Mouse (Mus musculus) midbrain, embryonic 14.5 days (tissue): Measurements from ENCODE around the gene Itga3. TPM values are rescaled to one million over a fixed set of nuclear protein-coding genes. Genes with fewer than 3 reads are reported as not detected.

Source experiments
- ATAC-seq: fragments of 200-750 bp; cut with Nextera tagmentation; 2 replicates; pipeline ENCODE4 v1.8.0; 2017; ENCODE audit warnings: moderate number of reproducible peaks, moderate library complexity; ENCODE audit not compliant: low FRiP score, low TSS enrichment
- DNase-seq: peaks from one replicate; pipeline ENCODE4 v3.0.0-alpha.2; 2015
- H3K27ac ChIP-seq: fragments of 300-500 bp; sonication (generic); replicated peaks from 2 replicates; pipeline ENCODE4 v1.5.1; 2014; ENCODE audit warnings: mild to moderate bottlenecking, low read depth, low read length, moderate library complexity
- H3K27me3 ChIP-seq: fragments of 300-500 bp; sonication (generic); 2 replicates; pipeline ENCODE4 v1.6.1; 2014; ENCODE audit warnings: low read length, control low read depth, mixed read lengths; ENCODE audit not compliant: control insufficient read depth, insufficient read depth
- H3K36me3 ChIP-seq: fragments of 300-500 bp; sonication (generic); 2 replicates; pipeline ENCODE4 v1.6.1; 2014; ENCODE audit warnings: low read length, control low read depth; ENCODE audit not compliant: control insufficient read depth, insufficient read depth
- H3K4me1 ChIP-seq: fragments of 300-500 bp; sonication (generic); 2 replicates; pipeline ENCODE4 v1.6.1; 2014; ENCODE audit warnings: mild to moderate bottlenecking, antibody characterized with exemption, low read length, control low read depth; ENCODE audit not compliant: control insufficient read depth, insufficient read depth
- H3K4me2 ChIP-seq: fragments of 300-500 bp; sonication (generic); 2 replicates; pipeline ENCODE4 v1.6.1; 2014; ENCODE audit warnings: mild to moderate bottlenecking, low read length, moderate library complexity
- H3K4me3 ChIP-seq: fragments of 300-500 bp; sonication (generic); replicated peaks from 2 replicates; pipeline ENCODE4 v1.5.1; 2014; ENCODE audit warnings: low read depth, low read length
- H3K9ac ChIP-seq: fragments of 300-500 bp; sonication (generic); replicated peaks from 2 replicates; pipeline ENCODE4 v1.6.1; 2014; ENCODE audit warnings: mild to moderate bottlenecking, low read length, moderate library complexity
- H3K9me3 ChIP-seq: fragments of 300-500 bp; sonication (generic); 2 replicates; pipeline ENCODE4 v1.6.1; 2016; ENCODE audit warnings: low read length, control low read depth, mixed read lengths; ENCODE audit not compliant: control insufficient read depth
- WGBS: fragments of 180-500 bp; shearing (Covaris S2); extraction: QIAGEN DNeasy Blood & Tissue Kit; methylation state at CpG from one replicate; pipeline ENCODE4 v1.1.7; 2014; 5-methylcytosine and 5-hydroxymethylcytosine counted together
- polyA plus RNA-seq: library from polyadenylated mRNA; unstranded; fragments of >200 nt; fragmentation: Nextera tagmentation; extraction: Ambion mirVana; gene quantifications from 2 replicates; pipeline ENCODE4 v1.2.1, GENCODE M21; 2014

The Itga3 gene
- polyA plus RNA-seq, 1 experiment from 2014 or later, result 11.7 TPM

DNA sequence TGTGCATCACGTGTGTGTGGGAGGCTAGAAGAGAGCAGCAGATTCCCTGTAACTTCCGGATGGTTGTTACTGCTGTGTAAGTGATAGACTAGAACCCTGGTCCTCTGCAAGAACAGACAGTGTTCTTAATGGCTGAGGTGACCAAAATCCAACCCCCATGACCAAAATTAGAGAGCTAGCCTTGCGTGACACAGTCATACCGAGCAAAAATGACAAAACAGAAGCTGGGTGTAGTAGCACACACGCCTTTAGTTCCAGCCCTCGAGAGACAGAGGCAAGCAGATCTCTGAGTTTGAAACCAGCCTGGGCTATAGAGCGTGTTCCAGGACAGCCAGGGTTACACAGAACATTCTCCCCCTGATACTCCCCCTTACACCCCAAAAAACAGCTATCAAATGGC is 33.5 kb upstream of the Itga3 start:
- Histone ChIP-seq H3K27ac (no peak overlapping the region), H3K9me3 (no peaks in the 10 kb centered on the region), H3K36me3 (no peaks in the 10 kb centered on the region), H3K4me2 (no peak overlapping the region), H3K4me3 (no peak overlapping the region), H3K4me1 (peaks cover 5% of the 10 kb centered on the region; the same call in 1 of the 2 replicates), H3K9ac (no peak overlapping the region), H3K27me3 (no peaks in the 10 kb centered on the region)
- ATAC-seq (no peak), DNase-seq (no peak)
- 86% methylated on average over 7 of the region's 7 CpGs for WGBS

DNA sequence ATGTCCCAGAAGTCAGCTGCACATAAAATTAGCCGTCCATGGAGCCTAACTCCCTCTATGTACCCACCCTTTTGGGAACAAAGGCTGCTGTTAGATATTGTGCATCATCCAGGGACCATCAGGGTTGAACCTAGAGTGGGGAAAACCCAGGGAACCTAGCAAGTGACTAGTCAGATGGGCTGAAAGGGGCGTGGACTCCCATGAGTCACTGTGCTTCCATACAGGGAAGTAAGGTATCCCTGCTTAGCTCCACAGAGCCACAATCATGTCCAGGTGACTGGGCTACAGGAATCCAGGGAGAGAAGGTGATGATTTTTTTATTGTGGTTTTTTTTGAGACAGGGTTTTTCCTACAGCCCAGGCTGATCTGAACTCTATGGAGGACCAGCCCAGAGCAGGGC is 32.4 kb upstream of the Itga3 start:
- Histone ChIP-seq H3K9me3 (no peaks in the 10 kb centered on the region), H3K4me1 (peaks cover 5% of the 10 kb centered on the region; the same call in 1 of the 2 replicates), H3K36me3 (no peaks in the 10 kb centered on the region), H3K27me3 (no peaks in the 10 kb centered on the region), H3K27ac (no peak overlapping the region), H3K4me3 (no peak overlapping the region), H3K4me2 (no peak overlapping the region), H3K9ac (no peak overlapping the region)
- no peak for DNase-seq
- no peak for ATAC-seq
- 87% methylated on average over 2 of the region's 2 CpGs for WGBS

DNA sequence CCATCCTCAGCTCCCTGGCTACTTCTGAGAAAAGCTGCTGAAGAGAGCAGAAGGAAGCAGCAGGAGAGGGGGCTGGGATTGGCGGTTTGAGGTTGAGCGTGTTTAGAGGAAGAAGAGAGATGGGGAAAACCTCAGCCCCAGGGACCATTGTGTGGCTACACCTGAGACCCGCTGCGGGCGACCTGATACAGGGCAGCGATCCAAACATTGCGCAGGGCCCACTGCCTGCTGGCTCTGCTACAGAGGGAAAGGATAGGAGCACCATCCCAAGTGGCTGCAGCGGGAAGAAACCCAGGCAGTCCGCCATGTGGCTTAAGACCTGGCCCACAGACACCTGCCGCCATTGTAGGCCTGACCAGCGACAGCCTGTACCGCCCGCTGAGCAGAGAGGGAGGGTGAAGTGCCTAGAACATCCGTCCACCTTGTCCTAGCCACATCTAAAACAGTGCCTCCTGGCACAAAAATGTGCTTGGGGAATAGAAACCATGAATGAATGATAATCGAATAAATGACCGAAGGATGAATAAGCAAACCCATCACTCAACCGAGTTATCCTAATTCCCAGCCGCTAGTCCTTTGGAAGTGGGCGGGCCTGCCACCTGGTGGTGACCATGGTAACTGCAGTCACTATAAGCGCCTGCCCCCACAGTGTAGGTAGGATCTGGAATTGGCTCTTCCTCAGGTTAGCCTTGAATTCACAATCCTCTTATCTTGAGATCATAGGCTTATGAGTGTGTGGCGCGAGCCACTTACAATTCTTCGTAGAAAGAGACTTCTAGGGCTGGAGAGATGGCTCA is 30.0 kb upstream of the Itga3 start:
- ATAC-seq, result 0 out of 2 replicates have a peak, but pooled peaks have one; percentile 14
- Histone ChIP-seq H3K9ac (no peak overlapping the region), H3K4me3 (no peak overlapping the region), H3K4me1 (peaks cover 5% of the 10 kb centered on the region; the same call in 1 of the 2 replicates), H3K27ac (no peak overlapping the region), H3K36me3 (no peaks in the 10 kb centered on the region), H3K27me3 (no peaks in the 10 kb centered on the region), H3K9me3 (no peaks in the 10 kb centered on the region), H3K4me2 (peak overlapping the region; percentile 33; the same call in 1 of the 2 replicates)
- peak; percentile 89 for DNase-seq
- WGBS, result 33% methylated on average over 23 of the region's 23 CpGs

DNA sequence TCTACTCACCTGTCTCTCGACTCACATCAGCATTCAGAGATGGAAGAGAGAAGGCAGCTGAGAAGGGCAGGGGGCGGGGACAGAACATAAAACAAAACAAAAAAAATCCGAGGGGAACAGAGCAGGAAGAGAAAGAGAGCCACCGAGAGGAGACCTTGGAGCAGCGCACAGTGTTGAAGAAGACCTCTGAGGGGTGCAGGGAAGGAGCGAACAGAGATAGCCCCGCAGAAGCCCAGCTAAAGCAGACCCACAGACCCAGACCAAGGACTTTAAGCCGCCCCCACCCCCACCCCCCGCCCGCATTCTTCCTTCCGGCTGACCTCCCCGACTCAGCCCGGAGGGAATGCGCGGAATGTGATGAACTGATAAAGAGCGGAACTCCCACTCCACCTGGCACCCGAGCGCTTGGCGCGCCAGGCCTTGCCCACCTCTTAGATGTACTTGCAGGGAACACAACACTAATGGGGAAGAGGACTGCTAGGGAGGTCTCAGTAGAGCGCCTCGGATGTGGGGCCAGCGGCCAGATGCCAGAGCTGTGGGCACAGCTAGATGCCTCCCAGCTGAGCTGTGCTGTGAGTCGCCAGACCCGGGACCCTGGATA is 28.8 kb upstream of the Itga3 start:
- no peaks in the 10 kb centered on the region for H3K9me3 ChIP-seq
- no peak for DNase-seq
- no peak overlapping the region for H3K27ac ChIP-seq
- WGBS, result 5% methylated on average over 25 of the region's 25 CpGs
- peaks cover 5% of the 10 kb centered on the region; the same call in 1 of the 2 replicates for H3K4me1 ChIP-seq
- peak overlapping the region; percentile 35 for H3K4me2 ChIP-seq
- no peaks in the 10 kb centered on the region for H3K27me3 ChIP-seq
- H3K4me3 ChIP-seq, result no peak overlapping the region
- no peak for ATAC-seq
- no peaks in the 10 kb centered on the region for H3K36me3 ChIP-seq
- H3K9ac ChIP-seq, result no peak overlapping the region

DNA sequence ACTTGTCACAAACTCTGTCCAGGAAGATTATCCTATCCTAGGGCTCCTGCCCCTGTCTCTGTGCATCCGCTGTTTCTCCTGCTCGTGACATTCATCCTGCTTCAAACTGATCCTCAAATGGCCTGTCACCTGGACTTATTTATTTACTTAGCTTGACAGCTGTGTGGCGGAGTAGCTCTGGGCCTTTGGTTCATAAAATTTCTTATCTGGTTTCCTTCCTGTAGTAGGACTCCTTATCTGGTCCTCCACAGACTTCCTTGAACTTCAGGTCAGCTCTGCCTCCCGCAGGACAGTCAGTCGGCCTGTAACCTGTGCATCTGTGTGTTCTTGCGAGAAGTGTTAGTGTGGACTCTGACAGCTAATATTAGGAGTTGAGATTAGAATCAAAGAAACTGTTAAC is 27.7 kb upstream of the Itga3 start:
- no peak for DNase-seq
- ATAC-seq, result no peak
- no peaks in the 10 kb centered on the region for H3K36me3 ChIP-seq
- H3K4me1 ChIP-seq, result peaks cover 5% of the 10 kb centered on the region; the same call in 1 of the 2 replicates
- H3K27me3 ChIP-seq, result no peaks in the 10 kb centered on the region
- no peak overlapping the region for H3K4me2 ChIP-seq
- no peaks in the 10 kb centered on the region for H3K9me3 ChIP-seq
- H3K27ac ChIP-seq, result no peak overlapping the region
- H3K9ac ChIP-seq, result no peak overlapping the region
- 80% methylated on average over 6 of the region's 6 CpGs for WGBS
- no peak overlapping the region for H3K4me3 ChIP-seq

DNA sequence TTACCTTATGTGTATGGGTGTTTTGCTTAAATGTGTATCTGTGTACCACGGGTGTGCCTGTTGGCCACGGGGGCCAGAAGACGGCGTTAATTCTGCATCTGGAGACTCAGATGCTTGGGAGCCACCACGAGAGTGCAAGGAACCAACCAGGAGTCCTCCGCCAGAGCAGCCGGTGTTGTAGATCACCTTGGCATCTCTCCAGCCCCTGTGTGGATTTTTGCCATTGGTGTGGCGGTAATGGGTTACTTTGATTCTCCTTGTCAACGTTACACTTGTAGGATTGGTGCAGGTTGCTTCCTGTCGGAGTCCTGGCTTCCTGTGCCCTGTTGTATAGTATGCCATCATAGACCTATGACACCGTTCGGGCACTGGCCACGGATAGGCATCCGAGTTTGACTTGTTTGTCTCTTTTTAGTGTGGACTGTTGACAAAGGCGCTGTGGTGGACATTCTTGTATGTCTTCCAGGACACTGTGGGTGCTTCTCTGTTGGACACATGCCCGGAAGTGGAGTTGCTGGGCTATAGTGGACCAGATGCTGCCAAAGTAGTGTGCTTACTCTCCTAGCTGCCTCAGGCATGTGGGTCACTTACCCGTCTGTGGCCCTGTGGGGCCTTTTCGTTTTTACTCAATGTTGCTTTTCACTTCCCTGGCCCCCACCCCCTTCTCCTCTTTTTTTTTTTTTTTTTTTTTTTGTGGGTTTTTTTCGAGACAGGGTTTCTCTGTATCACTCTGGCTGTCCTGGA is 25.7 kb upstream of the Itga3 start:
- Histone ChIP-seq H3K4me3 (no peak overlapping the region), H3K27ac (no peak overlapping the region), H3K27me3 (no peaks in the 10 kb centered on the region), H3K4me1 (peaks cover 5% of the 10 kb centered on the region; the same call in 1 of the 2 replicates), H3K9ac (no peak overlapping the region), H3K36me3 (no peaks in the 10 kb centered on the region), H3K9me3 (no peaks in the 10 kb centered on the region), H3K4me2 (no peak overlapping the region)
- ATAC-seq (no peak), DNase-seq (no peak)
- WGBS, result 91% methylated on average over 19 of the region's 19 CpGs

DNA sequence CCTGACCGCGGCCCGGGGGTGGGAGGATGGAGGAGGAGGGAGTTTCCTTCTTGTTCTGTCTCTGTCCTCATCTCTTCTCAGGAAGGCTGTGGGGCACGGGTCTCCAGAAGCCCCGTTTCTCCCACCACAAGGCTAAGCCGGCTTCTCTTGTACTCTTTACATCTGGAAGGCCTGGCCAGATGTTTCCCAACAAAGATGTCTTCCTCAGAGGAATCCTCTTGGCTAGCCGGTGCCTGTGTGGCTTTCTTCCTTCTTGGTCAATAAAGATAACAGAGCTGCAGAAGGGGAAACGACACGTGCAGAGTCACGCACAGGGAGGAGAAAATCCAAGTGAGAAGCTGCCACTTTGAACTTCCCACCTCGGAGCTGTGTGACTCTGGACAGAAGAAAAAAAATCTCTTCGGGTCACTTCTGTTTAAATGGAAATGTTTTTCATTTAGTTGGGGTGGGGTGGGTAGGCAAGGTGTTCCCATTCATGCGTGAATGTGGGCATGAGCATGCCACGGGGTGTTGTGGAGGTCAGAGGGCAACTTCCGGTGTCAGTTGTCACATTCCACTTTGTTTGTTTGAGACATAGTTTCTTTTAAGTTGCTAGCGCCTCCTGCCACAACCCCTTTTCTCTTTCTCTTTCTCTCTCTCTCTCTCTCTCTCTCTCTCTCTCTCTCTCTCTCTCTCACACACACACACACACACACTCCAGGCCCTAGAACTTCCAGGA is 24.6 kb upstream of the Itga3 start:
- WGBS, result 22% methylated on average over 16 of the region's 16 CpGs
- no peak for DNase-seq
- Histone ChIP-seq H3K27me3 (no peaks in the 10 kb centered on the region), H3K9me3 (no peaks in the 10 kb centered on the region), H3K9ac (no peak overlapping the region), H3K4me2 (no peak overlapping the region), H3K36me3 (no peaks in the 10 kb centered on the region), H3K27ac (no peak overlapping the region), H3K4me1 (peaks cover 5% of the 10 kb centered on the region; the same call in 1 of the 2 replicates), H3K4me3 (no peak overlapping the region)
- ATAC-seq, result no peak

DNA sequence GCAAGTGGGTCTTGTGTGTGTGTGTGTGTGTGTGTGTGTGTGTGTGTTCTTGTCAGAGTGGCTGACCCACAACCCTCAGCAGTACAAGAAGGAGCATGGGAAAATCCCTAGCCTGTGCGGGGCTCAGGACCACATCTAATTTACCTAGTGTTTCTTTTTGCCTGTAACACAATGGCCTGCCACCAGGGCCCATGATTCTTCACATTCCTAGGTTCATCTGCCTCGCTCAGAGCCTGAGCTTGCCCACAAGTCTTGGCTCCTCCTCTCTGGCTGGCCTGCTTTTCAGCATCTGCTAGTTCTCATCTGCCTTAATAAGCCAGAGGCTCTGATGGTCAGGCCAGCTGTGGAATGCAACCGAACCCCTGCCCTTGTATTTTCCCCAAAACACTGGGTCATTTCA is 23.8 kb upstream of the Itga3 start:
- no peak for ATAC-seq
- Histone ChIP-seq H3K9me3 (no peaks in the 10 kb centered on the region), H3K4me1 (no peaks in the 10 kb centered on the region), H3K4me2 (no peak overlapping the region), H3K36me3 (no peaks in the 10 kb centered on the region), H3K4me3 (no peak overlapping the region), H3K9ac (no peak overlapping the region), H3K27ac (no peak overlapping the region), H3K27me3 (no peaks in the 10 kb centered on the region)
- no peak for DNase-seq
- 39% methylated on average over 3 of the region's 3 CpGs for WGBS
